Mouse (Mus musculus) cerebellum, adult 11 months (tissue): ENCODE measurements at regions not wholly inside any gene's neighbourhood (a gene's known extent, or its start where the extent isn't known, plus 50 kb on each side); places are given as distances from the start of the nearest gene placed in this dataset.
A peak's percentile ranks its signal among the peaks of the same experiment; 100 is the strongest.

ENCODE experiments used
- DNase-seq: peaks from one replicate; pipeline ENCODE4 v3.0.0; 2022

- no peak for DNase-seq
Measured at GRCm38 (mm10) chr10:99534237-99534636, 225.2 kb downstream of the Csl start.

GRCm38 (mm10) chr10:99538639-99539038 is 220.8 kb downstream of the Csl start:
- no peak for DNase-seq

DNA sequence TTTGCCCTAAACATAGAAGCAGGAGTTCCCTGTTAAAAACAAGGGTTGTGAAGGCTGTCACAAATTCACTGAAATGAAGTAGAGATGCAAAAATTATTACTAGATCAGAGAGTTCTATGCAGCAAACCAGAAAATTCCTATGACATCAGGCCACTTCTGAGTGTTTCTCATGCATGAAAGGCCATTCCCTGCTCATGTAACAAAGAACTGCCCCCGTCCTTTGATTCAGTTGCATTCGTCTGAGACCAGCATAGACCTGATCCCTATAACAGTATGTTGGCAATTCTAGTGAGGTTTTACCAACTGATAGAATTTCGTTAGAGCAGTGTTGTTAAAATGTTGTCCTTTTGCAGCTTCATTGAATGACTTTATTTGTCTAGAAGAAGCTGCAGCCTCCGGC is 207.1 kb downstream of the Csl start:
- DNase-seq, result no peak

DNA sequence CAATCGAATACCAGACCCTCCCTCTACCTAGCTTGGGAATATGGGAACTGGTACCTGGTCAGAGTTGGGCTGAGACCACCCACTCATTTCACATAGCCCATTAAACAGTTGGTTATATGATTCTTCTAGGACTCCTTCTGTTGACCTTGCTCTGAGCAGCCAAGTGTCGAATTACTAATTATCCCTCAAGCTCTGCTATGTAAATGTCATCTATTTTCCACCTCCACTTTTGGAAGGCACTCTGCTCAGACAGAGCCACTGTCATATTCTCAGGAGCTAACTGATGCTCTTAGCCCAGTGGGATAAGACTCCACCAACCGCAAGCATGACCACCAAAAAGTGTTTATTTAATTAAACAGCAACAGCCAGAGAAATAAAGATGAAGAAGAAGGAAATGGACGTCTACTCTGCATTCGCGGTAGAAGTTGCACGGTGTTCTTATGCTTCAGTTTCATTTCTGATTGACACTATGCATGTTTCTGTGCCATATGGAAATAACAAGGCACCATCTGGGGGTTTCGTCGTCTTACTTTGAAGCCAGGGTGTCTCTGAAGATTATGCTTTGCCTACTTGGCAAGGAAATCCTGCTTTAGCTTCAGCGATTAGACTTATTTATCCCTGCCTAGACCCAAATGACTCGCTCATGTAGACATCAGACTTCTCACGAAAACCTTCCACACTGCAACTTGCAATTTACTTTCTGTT is 206.5 kb downstream of the Csl start:
- no peak for DNase-seq

- DNase-seq, result no peak
Measured at GRCm38 (mm10) chr10:99555021-99555420, 204.4 kb downstream of the Csl start.

- DNase-seq, result no peak
Measured at GRCm38 (mm10) chr10:99555658-99556352, 203.7 kb downstream of the Csl start.

DNA sequence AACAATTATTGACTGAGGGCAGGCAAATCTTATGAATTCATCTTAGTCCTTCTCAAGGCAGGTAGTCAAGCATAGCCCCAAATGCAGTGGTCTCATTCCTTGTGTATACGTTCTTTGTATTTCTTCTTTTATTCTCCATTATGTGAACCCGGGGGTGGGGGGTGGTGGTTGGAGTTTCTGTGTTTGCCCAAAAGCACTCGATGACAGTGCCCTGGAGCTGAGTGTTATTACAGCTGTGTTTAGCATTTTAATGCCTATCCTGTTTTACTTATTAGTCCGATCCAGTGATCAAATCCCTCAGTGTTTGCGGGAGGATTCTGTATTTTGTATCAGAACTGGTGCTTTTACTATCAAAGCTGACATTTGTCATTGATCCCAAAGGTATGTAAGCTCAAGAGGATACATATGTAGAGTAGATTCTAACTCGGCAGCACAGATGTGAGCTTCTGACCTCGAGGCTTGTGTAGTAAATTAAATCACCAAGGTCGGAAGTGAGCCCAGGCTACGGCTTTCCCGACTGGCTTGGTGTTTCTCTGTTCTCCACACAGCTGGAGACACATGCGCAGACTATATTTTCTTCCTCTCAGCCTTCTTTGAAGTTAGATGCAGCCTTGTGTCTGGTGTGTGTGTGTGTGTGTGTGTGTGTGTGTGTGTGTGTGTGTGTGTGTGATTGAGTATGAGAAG is 203.0 kb downstream of the Csl start:
- no peak for DNase-seq

DNA sequence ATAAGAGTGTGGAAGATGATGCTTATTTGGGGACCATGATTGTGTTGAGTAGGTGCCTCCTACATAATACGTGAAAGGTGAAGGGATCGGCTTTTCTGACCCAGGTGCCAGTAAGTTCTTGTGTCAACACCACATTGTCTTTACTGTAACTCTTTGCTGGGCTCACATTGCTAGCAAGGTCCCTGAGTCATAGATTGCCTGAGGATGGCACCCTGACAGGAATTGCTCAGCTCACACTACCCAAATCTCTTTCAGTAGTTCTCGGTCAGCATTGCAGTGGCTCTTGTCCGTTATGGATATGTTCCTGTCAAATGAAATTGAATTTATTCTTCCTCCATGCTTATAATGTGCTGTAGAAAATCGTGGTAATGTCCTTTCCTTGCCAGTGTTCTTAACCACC is 200.8 kb downstream of the Csl start:
- DNase-seq, result no peak

DNA sequence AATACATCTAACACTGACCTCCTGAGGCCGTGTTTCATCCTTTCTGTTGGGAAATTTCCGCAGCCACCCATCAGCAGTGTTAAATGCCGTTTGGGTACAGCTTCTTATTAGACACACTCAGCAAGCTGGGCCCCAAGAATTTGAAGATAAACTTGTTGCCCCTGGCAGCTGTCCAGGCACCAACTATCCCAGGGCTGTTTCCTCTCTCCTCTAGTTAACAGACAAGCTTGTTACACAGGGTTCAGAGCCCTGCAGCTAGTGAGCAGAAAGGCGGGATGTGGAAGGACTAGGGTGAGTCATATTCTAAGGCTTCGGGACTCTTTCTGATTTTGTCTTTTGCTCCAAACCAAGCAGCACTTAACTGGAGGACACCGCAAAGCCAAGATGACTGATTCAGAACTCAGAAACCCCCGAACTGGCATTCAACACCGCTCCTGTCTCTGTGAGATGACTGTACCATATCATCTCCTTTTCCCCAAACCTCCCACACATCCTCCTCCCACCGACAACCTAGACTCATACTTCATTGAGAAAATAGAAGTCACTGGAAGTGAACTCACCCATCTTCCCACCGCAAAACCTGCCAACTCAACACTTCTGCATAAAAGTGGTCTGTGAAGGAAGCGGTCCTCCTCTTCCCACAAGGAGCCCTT is 198.2 kb downstream of the Csl start:
- DNase-seq, result no peak

DNA sequence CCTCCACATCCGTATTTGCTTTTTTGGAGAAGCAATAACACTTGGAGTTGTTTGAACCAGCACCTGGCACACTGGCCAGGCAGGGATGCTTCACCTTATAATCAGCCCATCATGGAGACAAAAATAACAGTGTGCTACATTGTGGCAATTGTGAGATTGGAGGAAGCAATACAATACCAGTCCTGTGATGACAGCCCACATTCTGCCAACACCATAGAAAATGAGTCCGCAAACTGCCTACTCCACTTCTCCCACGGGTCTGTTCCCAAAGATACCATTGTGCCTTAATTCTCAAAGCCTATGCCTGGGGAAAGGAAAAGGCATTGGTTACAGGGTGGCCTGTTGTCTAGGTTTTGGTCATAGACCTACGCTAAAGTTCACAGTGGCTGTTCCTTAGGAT is 194.9 kb downstream of the Csl start:
- no peak for DNase-seq

GRCm38 (mm10) chr10:99568424-99568823 is 191.0 kb downstream of the Csl start:
- DNase-seq, result no peak

- no peak for DNase-seq
Measured at GRCm38 (mm10) chr10:99570190-99570589, 189.3 kb downstream of the Csl start.

- DNase-seq, result no peak
Measured at GRCm38 (mm10) chr10:99573997-99574396, 185.5 kb downstream of the Csl start.

DNA sequence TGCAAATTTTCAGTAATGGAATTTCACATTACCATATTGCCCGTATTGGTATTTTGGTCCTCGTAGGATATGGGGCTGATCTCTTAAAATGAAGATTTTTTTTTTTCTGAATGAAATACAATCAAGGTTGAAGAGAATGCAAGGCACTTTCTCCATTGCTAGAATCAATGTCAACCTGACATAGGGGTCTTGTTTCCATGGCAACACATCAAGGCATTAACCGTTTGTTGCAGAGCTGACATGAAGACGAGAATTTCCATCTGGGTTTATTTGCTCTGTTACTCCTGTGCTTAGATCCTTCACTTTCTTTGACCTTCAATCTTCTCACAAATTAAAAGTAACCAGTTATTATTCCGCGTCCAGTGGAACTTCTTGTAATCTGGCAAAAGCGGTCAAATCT is 184.2 kb downstream of the Csl start:
- no peak for DNase-seq

DNA sequence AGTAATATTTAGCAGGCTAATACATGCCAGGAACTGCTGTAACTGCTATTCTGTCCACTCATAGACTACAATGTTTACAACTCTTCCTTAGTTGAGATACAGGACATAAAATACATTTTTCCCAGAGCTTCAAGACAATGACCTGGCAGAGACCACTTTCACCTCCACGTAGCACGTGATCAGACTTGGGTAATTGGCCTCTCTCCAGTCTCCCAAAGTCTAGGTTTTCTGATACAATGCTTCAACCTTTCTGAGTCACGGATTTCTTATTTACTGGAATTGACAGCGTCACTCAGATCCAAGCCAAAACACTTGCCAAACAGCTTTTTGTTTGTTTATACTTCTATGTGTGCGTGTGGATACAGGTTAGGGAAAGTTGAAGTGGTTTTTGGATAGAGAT is 183.2 kb downstream of the Csl start:
- no peak for DNase-seq

GRCm38 (mm10) chr10:99577041-99577681 is 182.3 kb downstream of the Csl start:
- DNase-seq, result peak; percentile 19

- no peak for DNase-seq
Measured at GRCm38 (mm10) chr10:99578366-99578765, 181.1 kb downstream of the Csl start.

DNA sequence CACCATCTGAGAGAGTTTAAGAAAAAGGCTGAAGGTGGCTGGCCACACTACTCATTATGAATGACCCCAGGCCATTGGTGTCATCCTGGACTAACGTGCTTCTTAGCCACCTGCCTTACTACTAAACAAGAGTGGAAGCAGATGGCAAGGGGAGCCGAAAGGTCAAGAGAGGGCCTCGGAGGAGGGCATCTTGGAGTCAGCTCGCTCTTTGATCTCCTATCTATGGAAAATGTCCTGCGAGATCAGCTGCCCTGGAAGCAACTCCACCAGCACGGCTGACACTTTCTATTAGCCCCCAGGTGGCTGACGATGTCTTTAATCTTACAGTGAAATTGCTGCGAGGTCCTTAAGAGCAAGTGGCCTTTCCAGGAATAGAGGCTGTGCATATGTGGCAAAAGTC is 179.3 kb downstream of the Csl start:
- no peak for DNase-seq

DNA sequence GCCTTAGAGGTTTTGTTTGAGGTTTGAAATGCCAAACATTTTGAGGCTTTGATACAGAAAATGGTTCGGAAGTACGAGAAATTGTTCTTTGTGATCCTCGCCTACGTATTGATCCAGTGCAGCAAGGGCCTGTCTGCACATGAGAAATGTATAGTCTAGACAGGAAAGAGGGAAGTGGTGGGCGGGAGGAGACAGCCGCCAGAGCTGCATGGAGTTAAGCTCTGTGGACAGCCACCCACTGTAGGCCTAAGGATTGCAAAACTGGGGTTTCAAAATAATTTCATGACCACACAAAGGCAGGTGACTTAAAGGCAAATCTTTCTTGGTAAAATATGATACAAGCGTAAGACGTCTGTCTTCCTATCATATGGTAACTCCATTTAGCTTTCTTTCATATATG is 178.4 kb downstream of the Csl start:
- DNase-seq, result no peak

DNA sequence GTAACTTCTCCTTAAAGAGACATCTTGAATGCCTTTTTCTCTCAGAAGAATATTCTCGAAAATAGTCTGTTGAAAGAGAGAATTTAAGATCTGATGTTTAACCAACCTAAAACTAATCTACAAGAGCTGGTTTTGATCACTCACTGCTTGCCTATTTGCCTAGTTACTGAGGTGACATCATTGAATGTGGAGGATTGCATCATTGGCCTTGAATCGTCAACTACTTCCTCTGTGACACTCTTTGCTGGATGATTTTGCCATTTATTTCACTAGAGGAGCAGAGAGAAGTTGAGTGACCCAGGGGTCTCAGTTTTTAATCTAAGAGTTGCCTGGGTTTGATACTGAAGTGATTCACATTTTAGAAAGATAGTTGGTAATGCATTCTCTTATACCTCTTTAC is 174.6 kb downstream of the Csl start:
- DNase-seq, result no peak

DNA sequence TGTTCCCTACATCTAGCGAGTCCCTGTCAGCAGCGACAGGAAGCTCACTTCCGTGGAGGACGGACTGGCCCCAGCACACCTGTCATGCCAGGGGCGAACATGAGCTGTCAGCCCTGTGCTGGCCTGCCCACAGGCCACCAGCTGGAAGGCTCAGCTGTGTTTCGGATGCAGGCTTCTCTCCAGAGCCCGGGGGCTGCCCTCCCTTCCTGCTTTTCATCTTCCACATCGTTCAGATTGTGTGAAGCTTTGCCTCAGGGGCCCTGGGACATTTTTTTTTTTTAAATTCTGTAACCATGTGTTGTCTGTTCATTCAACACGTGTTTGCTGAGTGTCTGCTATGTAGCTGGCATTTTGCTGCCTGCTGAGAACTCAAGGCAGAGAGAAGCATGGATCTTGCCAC is 167.2 kb downstream of the Csl start:
- no peak for DNase-seq

DNA sequence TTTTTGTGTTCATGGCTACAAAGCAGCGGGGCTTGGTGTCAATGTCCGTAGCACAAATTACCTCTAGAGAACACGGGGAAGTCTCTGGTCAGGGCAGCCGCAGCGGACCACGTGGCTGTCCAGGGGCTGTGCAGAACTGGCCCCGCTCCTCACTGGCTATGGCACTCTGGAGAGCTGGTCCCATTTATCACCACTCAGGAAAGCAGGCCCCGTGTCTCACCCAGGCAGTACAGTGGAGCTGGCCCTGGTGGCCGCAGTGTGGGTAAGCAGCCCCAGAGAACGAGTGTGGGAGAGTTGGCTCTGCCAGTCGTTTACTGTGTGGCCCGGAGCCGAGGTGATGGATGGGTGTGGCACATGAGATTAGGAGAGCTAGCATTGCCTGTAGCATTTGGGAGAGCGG is 163.8 kb downstream of the Csl start:
- no peak for DNase-seq
